Mouse (Mus musculus) erythroblast, adult 5-6 weeks (primary cell): ENCODE results near the gene Cct5. TPM values are rescaled to one million over a fixed set of nuclear protein-coding genes. Genes with fewer than 3 reads are reported as not detected.
A peak's percentile ranks its signal among the peaks of the same experiment; 100 is the strongest.

Source experiments
- ATAC-seq: replicated peaks from 2 replicates; pipeline ENCODE4 v1.8.0; 2016; ENCODE audit warnings: moderate number of reproducible peaks, mild to moderate bottlenecking, moderate TSS enrichment, inconsistent platforms; ENCODE audit not compliant: poor library complexity, low FRiP score, severe bottlenecking
- total RNA-seq, 2 experiments: library from RNA; stranded (forward) in 1 of 2; stranded (reverse) in 1 of 2; fragments of 150-400 nt in 1 of 2; fragments of 200-764, 138-1000 nt in 1 of 2; gene quantifications; 2 replicates each; pipeline versions ENCODE4 v1.2.3 to v1.2.4; 2015 to 2017; ENCODE audit warnings: low replicate concordance in 2 of 2

Gene Cct5
- 78.2 and 109 TPM in 2 replicates for total RNA-seq (2015; ENCODE audit: low replicate concordance)
- total RNA-seq (2017; ENCODE audit: low replicate concordance): 91.2 and 109 TPM in 2 replicates

DNA sequence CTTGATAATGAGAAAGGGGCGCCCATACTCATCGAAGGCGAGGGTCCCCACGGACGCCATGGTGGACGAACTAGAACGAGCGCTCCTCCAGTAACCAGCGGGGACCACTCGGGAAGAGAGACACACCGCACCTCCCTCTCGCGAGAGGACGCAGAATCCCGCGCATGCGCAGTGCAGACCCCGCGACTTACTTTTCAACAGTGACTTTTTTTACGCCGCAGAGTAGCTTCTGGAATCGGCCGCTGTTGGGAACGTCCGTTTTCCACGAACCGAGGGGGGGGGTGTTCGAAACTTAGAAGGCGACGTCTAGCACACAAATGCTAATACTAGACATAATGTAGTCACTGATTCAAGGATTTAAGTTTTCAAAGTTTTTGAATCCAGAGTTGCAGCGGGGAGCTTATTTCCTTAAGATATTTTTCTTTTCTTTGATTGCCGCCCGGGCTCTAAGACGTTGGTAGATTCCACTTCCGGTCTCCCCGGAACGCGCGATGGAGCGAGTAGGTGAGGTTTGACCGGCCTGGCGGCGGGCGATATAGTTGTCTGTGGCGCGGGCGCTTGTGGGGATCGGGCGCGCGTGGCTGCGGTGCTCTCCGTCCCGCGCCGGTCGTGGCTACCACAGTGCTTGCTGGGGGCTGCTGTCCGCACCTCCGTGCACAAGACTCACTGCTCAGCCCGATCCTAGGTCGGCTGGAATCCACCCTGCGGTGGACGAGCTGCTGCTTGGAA lies at the start of gene Cct5, which contains the start of gene Fam173b:
Cct5 (minus strand) TSS at position 159 of the 729 bp plus-strand sequence.
Fam173b (plus strand) TSS at position 207 of the 729 bp plus-strand sequence.
- peak; percentile 89 for ATAC-seq

- no peak for ATAC-seq
These were observed 49.2 kb upstream of the Cct5 start for GRCm38 (mm10) chr15:31650821-31651220.

DNA sequence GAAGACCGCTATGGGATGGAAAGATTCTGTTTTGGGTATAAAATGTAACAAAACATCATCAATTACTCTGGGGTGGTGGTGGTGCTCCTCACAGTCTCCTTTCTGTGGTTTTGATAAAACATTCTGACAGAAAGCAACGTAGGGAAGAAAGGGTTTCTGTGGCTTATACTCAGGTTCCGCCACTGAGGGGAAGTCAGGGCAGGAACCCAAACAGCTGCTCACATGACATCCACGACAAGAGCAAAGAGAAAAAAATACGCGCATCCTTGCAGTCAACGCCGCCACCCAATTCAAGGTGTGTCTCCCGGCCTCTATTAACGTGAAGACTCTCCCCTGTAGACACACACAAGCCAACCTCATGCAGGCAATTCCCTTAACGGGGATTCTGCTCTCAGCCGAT lies 48.1 kb upstream of the Cct5 start:
- ATAC-seq: no peak

DNA sequence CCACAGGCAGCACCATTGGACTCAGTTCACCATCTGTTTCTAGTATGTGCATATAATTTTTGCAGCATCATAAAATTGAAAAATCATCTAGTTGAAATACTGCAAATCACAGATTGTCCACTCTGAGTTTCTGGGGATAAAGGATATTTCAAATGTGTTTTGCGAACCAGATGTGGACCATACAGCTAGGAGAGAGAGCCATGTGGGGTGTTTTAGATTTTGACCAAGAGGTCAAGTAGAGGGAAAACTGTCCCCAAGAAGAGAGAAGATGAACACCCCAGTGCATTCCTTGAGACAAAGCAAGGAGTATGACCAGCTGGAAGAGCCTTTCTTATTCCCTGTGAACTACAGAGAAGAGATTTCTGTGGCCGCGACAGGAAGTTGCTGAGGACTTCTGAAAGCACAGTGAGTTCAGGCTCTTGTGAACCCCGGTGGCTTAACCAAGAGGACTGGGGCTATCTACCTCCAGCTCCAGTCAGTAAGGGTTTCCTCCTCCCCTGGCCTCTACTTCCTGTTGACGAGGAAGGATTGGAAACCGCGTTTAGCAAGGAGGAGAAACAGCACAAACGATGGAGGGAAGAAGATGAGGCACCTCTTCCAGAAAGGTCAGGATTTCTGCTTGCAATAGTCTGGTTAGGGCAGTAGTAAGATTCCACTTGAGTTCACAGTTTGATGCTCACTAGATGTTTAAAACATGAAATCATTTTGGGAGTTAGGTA lies 46.4 kb upstream of the Cct5 start:
- ATAC-seq: no peak

GRCm38 (mm10) chr15:31647225-31647624 lies 45.6 kb upstream of the Cct5 start:
- no peak for ATAC-seq

DNA sequence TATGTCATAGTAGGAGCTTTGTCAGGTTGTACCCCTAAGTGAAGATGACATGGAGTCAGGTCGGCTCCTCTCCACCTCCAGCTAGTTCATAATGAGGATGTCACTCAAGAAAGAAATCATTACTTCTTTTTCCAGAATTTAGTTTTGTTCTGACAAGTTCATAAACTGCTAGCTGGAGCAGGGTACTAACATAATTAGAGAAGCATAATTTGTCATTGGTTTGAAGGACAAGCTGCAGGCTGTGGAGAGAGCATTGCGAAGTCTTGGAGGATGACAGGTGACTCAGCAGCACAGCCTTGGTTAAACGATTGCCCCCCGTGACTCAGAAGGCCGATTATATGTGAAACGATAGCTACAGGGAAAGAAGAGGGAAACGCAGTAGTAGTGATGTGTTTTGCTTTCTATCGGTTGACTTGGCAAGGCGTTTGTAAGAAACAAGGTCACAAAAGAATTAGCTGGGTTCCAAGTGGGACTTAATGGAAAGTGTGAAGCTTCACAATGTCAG lies 34.5 kb upstream of the Cct5 start:
- no peak for ATAC-seq

DNA sequence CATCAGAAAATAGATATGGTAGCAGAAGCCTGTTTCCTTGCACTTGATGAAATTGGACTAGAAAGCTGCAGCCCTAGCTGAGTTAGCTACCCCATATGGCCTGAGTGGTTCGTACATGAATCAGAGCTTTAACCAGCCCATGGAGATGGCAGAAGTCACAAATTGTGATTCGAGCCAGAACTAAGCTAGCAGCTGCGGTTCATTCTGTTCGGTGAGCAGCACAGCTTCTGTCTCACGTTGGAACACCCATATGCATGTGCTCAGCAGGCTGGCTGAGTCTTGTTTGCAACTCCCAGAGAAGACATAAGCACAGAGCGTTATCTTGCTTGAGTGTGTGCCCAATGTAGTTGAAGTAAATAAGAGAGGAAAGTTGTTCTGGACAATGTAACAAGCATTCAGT lies 33.0 kb upstream of the Cct5 start:
- ATAC-seq: no peak

DNA sequence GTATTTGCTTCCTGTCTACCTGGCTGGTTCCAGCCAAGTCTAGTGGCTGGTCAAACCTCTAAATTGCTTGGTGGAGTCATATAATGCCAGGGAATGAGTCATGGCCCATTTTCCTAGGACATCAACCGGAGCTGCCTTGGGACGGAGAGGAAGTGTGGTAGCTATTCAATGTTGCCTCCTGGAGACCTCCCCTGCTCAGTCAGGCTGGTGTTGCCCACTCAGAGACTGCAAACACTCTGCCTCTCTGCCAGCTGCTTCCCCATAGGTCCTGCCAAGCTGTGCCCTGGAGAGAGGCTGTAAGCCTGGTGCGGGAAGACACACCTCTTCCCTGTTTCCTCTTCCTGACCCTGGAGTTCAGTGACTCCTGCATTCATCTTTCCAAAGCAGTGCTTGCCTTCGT lies 30.9 kb upstream of the Cct5 start:
- no peak for ATAC-seq

DNA sequence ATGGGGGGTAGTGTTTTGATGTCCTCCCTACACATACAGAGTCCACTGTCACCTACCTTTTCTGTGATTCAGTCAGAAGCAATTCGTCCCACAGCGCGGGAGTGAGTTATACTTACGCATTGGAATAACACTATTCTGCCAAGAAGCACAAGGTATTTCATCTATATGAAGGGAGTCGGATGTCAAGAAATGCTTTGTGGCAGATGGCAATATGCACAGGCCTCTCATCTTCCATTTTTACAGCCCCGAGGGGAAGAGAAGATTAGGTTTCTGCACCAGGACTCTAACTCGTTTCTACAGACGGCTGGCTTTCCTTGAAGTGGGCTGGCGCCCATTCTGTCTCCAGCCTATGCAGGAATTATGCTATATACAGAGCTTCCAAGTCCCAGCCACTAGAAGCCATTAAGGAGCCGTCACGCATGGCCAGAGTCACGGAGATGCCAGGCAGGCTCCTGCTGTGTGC lies 29.8 kb upstream of the Cct5 start:
- ATAC-seq: no peak

GRCm38 (mm10) chr15:31629556-31629955 lies 28.0 kb upstream of the Cct5 start:
- no peak for ATAC-seq

DNA sequence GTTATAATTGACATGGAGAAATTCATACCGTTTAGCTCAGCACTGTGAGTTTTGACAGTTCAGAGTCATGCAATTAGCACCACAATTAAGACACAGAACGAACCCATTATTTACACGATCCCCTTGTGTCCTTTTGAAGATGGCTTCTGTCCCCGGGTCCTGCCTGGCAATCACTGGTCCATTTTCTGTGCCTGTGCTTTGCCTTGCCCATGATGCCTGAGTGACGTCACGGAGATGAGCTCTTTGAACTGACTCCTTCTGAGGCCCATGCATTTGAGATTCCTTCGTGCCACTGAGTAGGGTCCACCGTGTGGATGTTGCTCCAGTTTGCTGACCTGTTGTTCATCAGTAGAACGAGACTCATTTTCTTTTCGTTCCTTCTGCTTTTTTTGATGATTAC lies 26.6 kb upstream of the Cct5 start:
- no peak for ATAC-seq

DNA sequence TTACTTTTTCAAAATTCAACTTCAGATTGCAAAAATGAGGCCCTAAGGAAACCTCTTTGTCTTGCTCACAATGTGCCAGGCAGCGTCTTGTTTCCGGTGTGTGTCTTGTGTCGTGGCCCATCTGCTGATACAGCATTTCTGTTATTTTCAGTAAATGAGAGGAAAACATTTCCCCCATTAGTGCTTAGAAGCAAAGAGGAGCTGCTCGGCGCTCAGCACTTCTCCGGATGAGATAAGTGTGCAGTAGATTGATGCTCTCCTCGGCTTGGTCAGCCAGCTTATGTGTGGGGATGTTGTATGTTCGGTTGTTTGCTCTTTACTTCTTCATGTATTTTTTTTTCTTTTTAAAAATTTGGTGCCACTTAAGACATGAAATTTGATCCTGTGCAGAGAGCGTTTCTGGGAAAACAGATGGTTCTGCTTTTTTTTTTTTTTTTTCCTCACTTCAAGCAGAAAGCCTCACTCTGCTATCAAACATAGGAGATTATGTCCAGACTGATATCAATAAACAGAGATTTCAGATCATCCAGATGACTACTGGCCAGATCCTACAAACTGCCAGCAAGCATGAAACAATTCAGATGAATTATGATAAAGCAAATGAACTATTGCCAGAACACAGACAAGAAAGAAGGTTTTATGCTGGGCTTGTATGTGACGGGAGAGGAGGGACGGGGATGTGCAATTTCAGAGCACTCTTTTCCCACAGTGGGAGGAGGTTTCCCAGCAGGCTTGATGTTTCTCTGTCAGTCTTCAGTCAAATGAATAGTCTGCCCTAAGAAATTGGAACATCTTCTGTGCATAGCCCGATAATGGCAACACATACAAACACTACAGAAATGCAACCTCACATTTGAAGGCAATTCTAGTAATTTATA lies 25.9 kb upstream of the Cct5 start:
- ATAC-seq: no peak

DNA sequence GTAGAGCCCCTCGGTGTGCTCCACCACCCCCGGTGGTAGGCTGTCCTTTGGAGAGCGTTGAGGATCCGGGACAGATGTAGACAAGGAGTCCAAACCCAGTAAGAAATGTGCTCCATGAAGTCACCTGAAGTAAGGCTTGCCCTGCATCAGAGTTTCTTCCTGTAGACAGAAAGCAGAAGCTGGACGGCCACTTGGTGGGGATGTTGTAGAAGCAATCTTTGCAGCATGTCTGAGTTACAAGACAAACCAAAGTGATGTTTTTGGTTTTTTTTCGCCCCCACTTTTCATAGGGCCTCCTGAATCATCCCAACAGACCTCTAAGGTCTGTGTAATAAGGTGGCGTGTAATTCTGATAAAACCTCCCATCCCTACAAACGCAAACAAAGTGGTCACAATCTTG lies 17.9 kb upstream of the Cct5 start:
- no peak for ATAC-seq

GRCm38 (mm10) chr15:31617261-31617660 lies 15.7 kb upstream of the Cct5 start:
- no peak for ATAC-seq

DNA sequence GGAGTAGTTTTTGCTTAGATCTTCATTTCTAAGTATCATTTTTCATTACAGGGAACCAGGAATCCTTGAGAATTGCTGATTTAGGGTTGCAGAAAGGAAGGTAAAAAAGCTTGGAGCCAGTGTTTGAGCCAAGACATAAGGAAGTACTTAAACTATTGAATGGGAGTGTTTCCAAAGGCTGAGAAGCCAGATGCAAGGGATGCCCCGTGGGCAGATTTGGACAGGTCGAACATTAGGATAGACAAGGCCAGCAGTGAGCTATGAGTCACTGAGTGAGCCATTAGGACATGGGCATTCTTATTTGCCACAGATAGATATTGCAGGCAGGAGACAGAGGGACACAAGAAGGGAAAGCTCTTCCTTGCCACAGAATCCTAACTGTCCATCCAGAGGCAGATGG lies 13.1 kb upstream of the Cct5 start:
- no peak for ATAC-seq

- ATAC-seq: no peak
These were observed 12.3 kb upstream of the Cct5 start for GRCm38 (mm10) chr15:31613826-31614453.

DNA sequence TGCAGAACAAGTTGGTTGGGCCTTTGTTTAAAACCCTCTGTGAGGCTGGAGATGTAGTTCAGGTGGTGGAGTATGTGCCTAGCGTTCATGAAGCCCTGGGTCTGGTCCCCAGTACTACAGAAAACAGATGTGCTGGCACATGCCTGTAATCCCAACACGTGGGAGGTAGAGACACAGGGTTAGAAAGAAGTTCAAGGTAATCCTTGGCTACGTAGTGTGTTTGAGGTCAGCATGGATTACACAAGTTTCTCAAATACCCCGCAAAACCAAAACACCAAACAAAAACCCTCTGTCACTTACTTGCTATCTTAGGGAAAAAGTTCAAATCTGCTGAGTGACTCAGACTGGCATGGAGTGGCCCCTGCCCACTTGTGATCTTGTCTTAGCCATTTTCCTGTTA lies 10.4 kb upstream of the Cct5 start:
- ATAC-seq: no peak

- ATAC-seq: no peak
These were observed 9.4 kb upstream of the Cct5 start for GRCm38 (mm10) chr15:31611027-31611426.

- no peak for ATAC-seq
These were observed 5.2 kb upstream of the Cct5 start for GRCm38 (mm10) chr15:31606821-31607220.

- ATAC-seq: no peak
These were observed 1.5 kb upstream of the Cct5 start for GRCm38 (mm10) chr15:31603113-31603512.
